8 mouse cellular contexts compared by ENCODE assay signal in genomic region chr17:81668466-81668865, GRCm38 (mm10).
DNase-seq lines count a peak whose midpoint lies in the region; ATAC-seq and TF ChIP-seq lines count a peak whose summit lies in the region.

No protein-coding gene starts in this region.

- 6% methylated on average over 2 of the region's 2 CpGs for WGBS in lung, postnatal 0 days
- 5% methylated on average over 2 of the region's 2 CpGs for WGBS in liver, embryonic 12.5 days (ENCODE audit: insufficient replicate concordance)
- WGBS in stomach, postnatal 0 days, result 14% methylated on average over 2 of the region's 2 CpGs

- no peaks in the 10 kb centered on the region for H3K9me3 ChIP-seq in lung, postnatal 0 days (ENCODE audit: low read length)
- H3K9me3 ChIP-seq in liver, embryonic 12.5 days (replicated peaks), result no peaks in the 10 kb centered on the region
- no peaks in the 10 kb centered on the region for H3K9me3 ChIP-seq in stomach, postnatal 0 days (ENCODE audit: control insufficient read depth, low read length)

- H3K36me3 ChIP-seq in lung, postnatal 0 days (ENCODE audit: insufficient read depth, low read length), result no peaks in the 10 kb centered on the region
- H3K36me3 ChIP-seq in liver, embryonic 12.5 days, result no peaks in the 10 kb centered on the region
- H3K36me3 ChIP-seq in stomach, postnatal 0 days (ENCODE audit: control insufficient read depth, insufficient read depth, low read length), result no peaks in the 10 kb centered on the region

- no peak for TF ChIP-seq EP300 in lung, postnatal 0 days (IDR thresholded peaks at IDR 0.05)
- TF ChIP-seq EP300 in stomach, postnatal 0 days (optimal IDR thresholded peaks at IDR 0.05), result no peak

- DNase-seq in cerebellum, postnatal 10 days, result peak; percentile 20 to 30
- no peak for DNase-seq in cerebellum, adult 11 months
- peak; percentile 5 for DNase-seq in lung, postnatal 0 days (ENCODE audit: low spot score)
- no peak for DNase-seq in lung, postnatal 25 days (ENCODE audit: low spot score)
- DNase-seq in stomach, postnatal 0 days (ENCODE audit: low spot score), result no peak
- no peak for DNase-seq in testis, postnatal 10 days (ENCODE audit: low spot score)
- DNase-seq in adrenal gland, postnatal 25 days, result no peak

- TF ChIP-seq CTCF in lung, postnatal 0 days (IDR thresholded peaks at IDR 0.05), result no peak
- TF ChIP-seq CTCF in stomach, postnatal 0 days (IDR thresholded peaks at IDR 0.05; ENCODE audit: low read depth), result no peak

- no peaks in the 10 kb centered on the region; the same call in 1 of the 2 replicates for H3K4me1 ChIP-seq in lung, postnatal 0 days (ENCODE audit: insufficient read depth, low read depth, low read length)
- H3K4me1 ChIP-seq in liver, embryonic 12.5 days, result 0 out of 2 replicates have a peak, but pooled peaks cover 4% of the 10 kb centered on the region
- H3K4me1 ChIP-seq in stomach, postnatal 0 days (replicated peaks; ENCODE audit: control insufficient read depth, insufficient read depth), result no peaks in the 10 kb centered on the region

- H3K4me2 ChIP-seq in lung, postnatal 0 days (replicated peaks; ENCODE audit: low read depth, low read length), result peak overlapping the region; percentile 94
- peak overlapping the region; percentile 71 for H3K4me2 ChIP-seq in liver, embryonic 12.5 days
- peak overlapping the region; percentile 85 for H3K4me2 ChIP-seq in stomach, postnatal 0 days (replicated peaks; ENCODE audit: low read depth)

- ATAC-seq in lung, postnatal 0 days, result no peak
- no peak for ATAC-seq in liver, embryonic 12.5 days
- no peak for ATAC-seq in stomach, postnatal 0 days (ENCODE audit: low FRiP score, low TSS enrichment)

- no peaks in the 10 kb centered on the region for H3K27me3 ChIP-seq in lung, postnatal 0 days (replicated peaks; ENCODE audit: insufficient read depth, low read length)
- H3K27me3 ChIP-seq in liver, embryonic 12.5 days (replicated peaks), result peaks cover 54% of the 10 kb centered on the region
- no peaks in the 10 kb centered on the region for H3K27me3 ChIP-seq in stomach, postnatal 0 days (ENCODE audit: control insufficient read depth, insufficient read depth, low read length)

- H3K27ac ChIP-seq in lung, postnatal 0 days (ENCODE audit: low read length), result no peak overlapping the region
- H3K27ac ChIP-seq in liver, embryonic 12.5 days, result no peak overlapping the region
- H3K27ac ChIP-seq in stomach, postnatal 0 days (replicated peaks), result no peak overlapping the region; the same call in 1 of the 2 replicates

- peak overlapping the region; percentile 73; the same call in 1 of the 2 replicates for H3K4me3 ChIP-seq in lung, postnatal 0 days (ENCODE audit: low read depth, low read length)
- peak overlapping the region; percentile 54 for H3K4me3 ChIP-seq in liver, embryonic 12.5 days
- H3K4me3 ChIP-seq in stomach, postnatal 0 days (ENCODE audit: low read depth, low read length), result peak overlapping the region; percentile 68

- no peak overlapping the region for H3K9ac ChIP-seq in lung, postnatal 0 days (replicated peaks; ENCODE audit: low read depth)
- no peak overlapping the region; the same call in 1 of the 2 replicates for H3K9ac ChIP-seq in liver, embryonic 12.5 days
- no peak overlapping the region for H3K9ac ChIP-seq in stomach, postnatal 0 days (ENCODE audit: low read length)

Comparison
In these comparisons a context has a peak if more than half of its experiments do, and no peak if none do; other contexts are left out.
1. DNase-seq: peak in cerebellum, postnatal 10 days (2 of 2) and lung, postnatal 0 days (single experiment); none in cerebellum, adult 11 months (single experiment), lung, postnatal 25 days (single experiment), stomach, postnatal 0 days (single experiment), testis, postnatal 10 days (single experiment) and adrenal gland, postnatal 25 days (single experiment).
2. Peak in every context shown above with its lines, with median percentiles within 50 percentile points of each other: H3K4me2 ChIP-seq and H3K4me3 ChIP-seq.